Mouse (Mus musculus): ENCODE measurements at regions not wholly inside any gene's neighbourhood (a gene's known extent, or its start where the extent isn't known, plus 50 kb on each side); places are given as distances from the start of the nearest gene placed in this dataset.
"Not testable (repeated sequence)": the region's sequence is repeated elsewhere in the genome, so short reads cannot be mapped to it uniquely, and the experiment has no call there.

DNA sequence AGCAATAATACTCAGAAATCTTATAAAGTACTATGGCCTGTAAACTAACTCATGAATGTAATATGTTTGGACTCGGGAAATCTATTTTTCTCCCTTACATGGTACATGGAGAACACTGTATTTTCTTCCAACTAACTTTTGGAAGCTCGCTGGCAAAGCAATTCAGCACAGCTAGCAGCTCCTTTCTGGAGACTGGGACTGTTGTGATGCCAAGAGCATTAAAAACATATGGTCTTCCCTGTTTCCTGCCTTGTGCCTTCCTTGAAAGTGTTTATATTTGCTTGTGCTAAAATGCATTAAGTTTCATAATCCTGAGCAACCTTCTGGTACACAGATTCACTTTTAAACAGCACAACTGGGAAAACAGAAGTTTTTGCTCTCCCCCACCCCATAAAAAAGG is 142.3 kb downstream of the Ube2e3 start:
- 73% methylated on average over 2 of the region's 2 CpGs for WGBS
- Histone ChIP-seq H3K36me3 (ENCODE audit: control insufficient read depth, insufficient read depth) (no peaks in the 10 kb centered on the region), H3K4me3 (ENCODE audit: low read depth, low read length) (no peak overlapping the region), H3K4me1 (replicated peaks; ENCODE audit: control insufficient read depth, insufficient read depth, low read length) (no peaks in the 10 kb centered on the region), H3K27me3 (replicated peaks; ENCODE audit: control insufficient read depth, insufficient read depth, low read length) (no peaks in the 10 kb centered on the region), H3K9ac (ENCODE audit: low read depth, low read length) (no peak overlapping the region), H3K9me3 (ENCODE audit: control insufficient read depth) (no peaks in the 10 kb centered on the region), H3K4me2 (replicated peaks; ENCODE audit: low read depth) (no peak overlapping the region), H3K27ac (ENCODE audit: low read depth, low read length) (no peak overlapping the region)
- no peak for TF ChIP-seq CTCF (IDR thresholded peaks at IDR 0.05; ENCODE audit: low read depth)
- no peak for ATAC-seq

DNA sequence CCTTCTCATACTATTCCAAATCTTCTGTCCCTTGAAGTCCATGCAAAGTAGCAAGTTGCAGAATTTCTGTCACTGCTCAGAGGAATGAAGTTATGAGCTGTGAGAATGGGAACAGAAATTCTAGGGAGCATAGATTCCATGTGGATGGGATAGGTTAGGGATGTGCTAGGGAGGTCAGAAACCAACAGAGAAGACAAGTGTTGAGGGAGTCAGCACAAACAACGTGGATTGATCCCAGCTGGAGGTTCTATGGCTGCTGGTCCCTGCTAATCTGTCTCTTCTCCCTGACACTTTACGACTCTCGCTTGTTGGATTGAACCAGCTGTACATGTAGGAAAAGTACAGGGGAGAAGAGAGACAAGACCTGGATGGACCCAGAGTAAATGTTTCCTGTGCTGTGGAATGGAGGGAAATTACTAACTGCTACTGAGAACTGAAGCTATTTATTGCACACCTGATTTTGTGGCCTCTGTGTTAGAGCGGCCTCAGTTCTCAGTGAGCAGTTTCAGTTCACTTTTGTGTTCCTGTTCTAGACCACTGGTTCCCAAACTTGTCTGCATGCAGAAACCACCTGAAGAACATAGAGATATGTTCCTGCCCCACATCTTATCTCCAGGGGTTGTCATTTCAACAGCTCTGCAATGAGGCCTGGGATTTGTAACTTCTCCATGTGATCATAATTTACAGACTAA is 151.0 kb downstream of the Ube2e3 start:
- Histone ChIP-seq H3K9ac (ENCODE audit: low read depth, low read length) (no peak overlapping the region), H3K4me1 (replicated peaks; ENCODE audit: control insufficient read depth, insufficient read depth, low read length) (no peaks in the 10 kb centered on the region), H3K27ac (ENCODE audit: low read depth, low read length) (no peak overlapping the region), H3K36me3 (ENCODE audit: control insufficient read depth, insufficient read depth) (no peaks in the 10 kb centered on the region), H3K9me3 (ENCODE audit: control insufficient read depth) (no peaks in the 10 kb centered on the region), H3K4me3 (ENCODE audit: low read depth, low read length) (no peak overlapping the region), H3K4me2 (replicated peaks; ENCODE audit: low read depth) (no peak overlapping the region), H3K27me3 (replicated peaks; ENCODE audit: control insufficient read depth, insufficient read depth, low read length) (no peaks in the 10 kb centered on the region)
- TF ChIP-seq CTCF (IDR thresholded peaks at IDR 0.05; ENCODE audit: low read depth): no peak
- 65% methylated on average over 4 of the region's 4 CpGs for WGBS
- ATAC-seq: no peak

GRCm38 (mm10) chr2:79022954-79023353 is 155.0 kb downstream of the Ube2e3 start:
- Histone ChIP-seq H3K4me1 (replicated peaks; ENCODE audit: control insufficient read depth, insufficient read depth, low read length) (no peaks in the 10 kb centered on the region), H3K36me3 (ENCODE audit: control insufficient read depth, insufficient read depth) (no peaks in the 10 kb centered on the region)

DNA sequence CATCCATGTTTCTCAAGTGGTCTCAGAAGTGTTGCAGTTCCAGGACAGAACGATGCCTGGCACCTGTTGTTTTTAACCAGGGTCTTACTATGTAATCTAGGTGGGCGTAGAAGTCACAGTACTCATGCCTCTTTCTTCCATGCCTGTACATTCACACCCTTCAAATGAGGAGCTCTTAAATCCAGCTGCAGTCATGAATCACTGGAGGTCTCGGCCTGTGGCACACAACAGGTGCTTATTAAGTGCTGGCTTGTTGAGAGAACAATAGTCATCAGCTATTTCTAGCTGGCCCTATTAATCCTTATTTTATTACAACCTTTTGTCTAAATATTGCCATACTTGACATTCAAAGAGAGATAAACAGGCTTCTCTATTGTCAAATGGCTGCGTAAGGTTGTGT is 157.8 kb downstream of the Ube2e3 start:
- H3K9me3 ChIP-seq (ENCODE audit: control insufficient read depth): no peaks in the 10 kb centered on the region
- no peak overlapping the region for H3K4me2 ChIP-seq (replicated peaks; ENCODE audit: low read depth)
- no peak for ATAC-seq
- H3K4me3 ChIP-seq (ENCODE audit: low read depth, low read length): no peak overlapping the region
- no peaks in the 10 kb centered on the region for H3K27me3 ChIP-seq (replicated peaks; ENCODE audit: control insufficient read depth, insufficient read depth, low read length)
- H3K9ac ChIP-seq (ENCODE audit: low read depth, low read length): no peak overlapping the region
- H3K27ac ChIP-seq (ENCODE audit: low read depth, low read length): no peak overlapping the region
- TF ChIP-seq CTCF (IDR thresholded peaks at IDR 0.05; ENCODE audit: low read depth): no peak
- H3K4me1 ChIP-seq (replicated peaks; ENCODE audit: control insufficient read depth, insufficient read depth, low read length): no peaks in the 10 kb centered on the region
- WGBS: 73% methylated on average over 4 of the region's 4 CpGs
- no peaks in the 10 kb centered on the region for H3K36me3 ChIP-seq (ENCODE audit: control insufficient read depth, insufficient read depth)

More at GRCm38 (mm10) chr2:79022954-79023353, 155.0 kb downstream of the Ube2e3 start:
- Histone ChIP-seq H3K27ac (ENCODE audit: low read depth, low read length) (no peak overlapping the region), H3K27me3 (replicated peaks; ENCODE audit: control insufficient read depth, insufficient read depth, low read length) (no peaks in the 10 kb centered on the region), H3K9ac (ENCODE audit: low read depth, low read length) (no peak overlapping the region), H3K4me2 (replicated peaks; ENCODE audit: low read depth) (no peak overlapping the region), H3K4me3 (ENCODE audit: low read depth, low read length) (no peak overlapping the region), H3K9me3 (ENCODE audit: control insufficient read depth) (no peaks in the 10 kb centered on the region)
- ATAC-seq: no peak
- TF ChIP-seq CTCF (IDR thresholded peaks at IDR 0.05; ENCODE audit: low read depth): no peak
- WGBS: 84% methylated on average over 2 of the region's 2 CpGs

- H3K36me3 ChIP-seq (ENCODE audit: control insufficient read depth, insufficient read depth): no peaks in the 10 kb centered on the region
- no peak overlapping the region for H3K4me3 ChIP-seq (ENCODE audit: low read depth, low read length)
- H3K4me1 ChIP-seq (replicated peaks; ENCODE audit: control insufficient read depth, insufficient read depth, low read length): no peaks in the 10 kb centered on the region
- H3K27me3 ChIP-seq (replicated peaks; ENCODE audit: control insufficient read depth, insufficient read depth, low read length): no peaks in the 10 kb centered on the region
- H3K27ac ChIP-seq (ENCODE audit: low read depth, low read length): no peak overlapping the region
- no peak overlapping the region for H3K9ac ChIP-seq (ENCODE audit: low read depth, low read length)
- H3K9me3 ChIP-seq (ENCODE audit: control insufficient read depth): no peaks in the 10 kb centered on the region
- ATAC-seq: no peak
- 75% methylated on average over 1 of the region's 1 CpGs for WGBS
- TF ChIP-seq CTCF (IDR thresholded peaks at IDR 0.05; ENCODE audit: low read depth): no peak
- H3K4me2 ChIP-seq (replicated peaks; ENCODE audit: low read depth): no peak overlapping the region
Observed at GRCm38 (mm10) chr2:79030990-79031389, 163.1 kb downstream of the Ube2e3 start.

- no peaks in the 10 kb centered on the region for H3K36me3 ChIP-seq (ENCODE audit: control insufficient read depth, insufficient read depth)
- H3K9me3 ChIP-seq (ENCODE audit: control insufficient read depth): no peaks in the 10 kb centered on the region
- no peak overlapping the region for H3K4me3 ChIP-seq (ENCODE audit: low read depth, low read length)
- H3K27ac ChIP-seq (ENCODE audit: low read depth, low read length): no peak overlapping the region
- ATAC-seq: no peak
- no peaks in the 10 kb centered on the region for H3K4me1 ChIP-seq (replicated peaks; ENCODE audit: control insufficient read depth, insufficient read depth, low read length)
- H3K9ac ChIP-seq (ENCODE audit: low read depth, low read length): no peak overlapping the region
- WGBS: 77% methylated on average over 2 of the region's 2 CpGs
- H3K4me2 ChIP-seq (replicated peaks; ENCODE audit: low read depth): no peak overlapping the region
- H3K27me3 ChIP-seq (replicated peaks; ENCODE audit: control insufficient read depth, insufficient read depth, low read length): no peaks in the 10 kb centered on the region
- no peak for TF ChIP-seq CTCF (IDR thresholded peaks at IDR 0.05; ENCODE audit: low read depth)
Observed at GRCm38 (mm10) chr2:79036296-79036695, 168.4 kb downstream of the Ube2e3 start.

DNA sequence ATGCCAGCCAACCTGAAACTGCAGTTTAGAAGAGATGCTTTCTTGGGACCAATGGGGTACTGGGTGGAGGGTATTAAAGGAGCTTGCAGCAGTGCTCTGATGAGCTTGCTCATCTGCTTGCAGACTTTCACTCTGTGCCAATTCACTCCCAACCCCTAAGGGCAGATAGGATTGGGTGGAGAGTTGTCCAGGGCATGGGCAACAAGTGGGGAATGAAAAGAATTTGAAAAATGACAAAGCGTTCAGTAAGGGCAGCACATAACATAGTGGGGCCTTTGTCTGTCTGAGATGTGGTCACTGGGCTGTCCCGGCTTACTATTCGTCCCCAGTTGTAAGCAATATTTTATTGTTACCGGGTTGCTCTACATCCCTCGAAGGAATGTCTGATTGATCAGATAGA is 170.7 kb downstream of the Ube2e3 start:
- 49% methylated on average over 5 of the region's 5 CpGs for WGBS
- Histone ChIP-seq H3K36me3 (ENCODE audit: control insufficient read depth, insufficient read depth) (no peaks in the 10 kb centered on the region), H3K4me1 (replicated peaks; ENCODE audit: control insufficient read depth, insufficient read depth, low read length) (no peaks in the 10 kb centered on the region), H3K9me3 (ENCODE audit: control insufficient read depth) (no peaks in the 10 kb centered on the region), H3K4me2 (replicated peaks; ENCODE audit: low read depth) (no peak overlapping the region), H3K27ac (ENCODE audit: low read depth, low read length) (no peak overlapping the region), H3K9ac (ENCODE audit: low read depth, low read length) (no peak overlapping the region), H3K27me3 (replicated peaks; ENCODE audit: control insufficient read depth, insufficient read depth, low read length) (no peaks in the 10 kb centered on the region), H3K4me3 (ENCODE audit: low read depth, low read length) (no peak overlapping the region)
- no peak for TF ChIP-seq CTCF (IDR thresholded peaks at IDR 0.05; ENCODE audit: low read depth)
- ATAC-seq: no peak

GRCm38 (mm10) chr2:79044804-79045203 is 176.9 kb downstream of the Ube2e3 start:
- WGBS: 73% methylated on average over 3 of the region's 3 CpGs

More at GRCm38 (mm10) chr2:79044804-79045203, 176.9 kb downstream of the Ube2e3 start:
- not testable (repeated sequence) for H3K36me3 ChIP-seq (ENCODE audit: control insufficient read depth, insufficient read depth); ATAC-seq; H3K27ac ChIP-seq (ENCODE audit: low read depth, low read length); H3K4me1 ChIP-seq (replicated peaks; ENCODE audit: control insufficient read depth, insufficient read depth, low read length); H3K9me3 ChIP-seq (ENCODE audit: control insufficient read depth); H3K9ac ChIP-seq (ENCODE audit: low read depth, low read length); H3K27me3 ChIP-seq (replicated peaks; ENCODE audit: control insufficient read depth, insufficient read depth, low read length); H3K4me3 ChIP-seq (ENCODE audit: low read depth, low read length); H3K4me2 ChIP-seq (replicated peaks; ENCODE audit: low read depth)
